Mouse (Mus musculus) bone marrow, adult 2 months (tissue): ENCODE measurements around the gene Pald1. TPM values are rescaled to one million over a fixed set of nuclear protein-coding genes. Genes with fewer than 3 reads are reported as not detected.

Source experiments
- H3K27ac ChIP-seq: fragments of 200-500 bp; 2 replicates; pipeline ENCODE4 v1.5.1; 2012; ENCODE audit warnings: low read depth, mild to moderate bottlenecking, control low read depth, inconsistent platforms, low read length; ENCODE audit not compliant: control insufficient read depth, poor library complexity, insufficient read depth
- H3K4me1 ChIP-seq: fragments of 200-500 bp; 2 replicates; pipeline ENCODE4 v1.6.1; 2011; ENCODE audit warnings: low read length; ENCODE audit not compliant: control insufficient read depth, insufficient read depth
- H3K4me3 ChIP-seq: fragments of 200-500 bp; replicated peaks from 2 replicates; pipeline ENCODE3; 2011; ENCODE audit warnings: mild to moderate bottlenecking, low read depth, low read length, control low read depth; ENCODE audit not compliant: control insufficient read depth
- CTCF ChIP-seq: fragments of 200-500 bp; IDR thresholded peaks from 2 replicates; pipeline ENCODE4 v1.5.1; 2011; ENCODE audit warnings: low read length, control low read depth; ENCODE audit not compliant: control insufficient read depth, insufficient read depth
- POLR2A ChIP-seq: fragments of 200-500 bp; IDR thresholded peaks from 2 replicates; pipeline ENCODE4 v1.6.1; 2011; ENCODE audit warnings: low read depth, mild to moderate bottlenecking, control low read depth, low read length, borderline replicate concordance; ENCODE audit not compliant: control insufficient read depth
- WGBS: fragments of 180-500 bp; shearing (Covaris S2); methylation state at CpG from one replicate; pipeline ENCODE4 v1.1.7; 2018; 5-methylcytosine and 5-hydroxymethylcytosine counted together
- polyA plus RNA-seq: library from polyadenylated mRNA; stranded (reverse); fragments of >200 nt; gene quantifications from 2 replicates; pipeline ENCODE4 v1.2.4, GENCODE M21; 2011; ENCODE audit warnings: low replicate concordance; ENCODE audit not compliant: missing spikeins, insufficient read depth, insufficient read length

The Pald1 gene
- polyA plus RNA-seq, 1 experiment, result 4.1 TPM

- H3K4me1 ChIP-seq, result no peaks in the 10 kb centered on the region
- no peak overlapping the region for H3K27ac ChIP-seq
- 2% methylated on average over 8 of the region's 8 CpGs for WGBS
- no peak overlapping the region for H3K4me3 ChIP-seq
- TF ChIP-seq POLR2A, result no peak
- TF ChIP-seq CTCF, result no peak
Measured at GRCm38 (mm10) chr10:61381823-61382222, 1.5 kb downstream of the Pald1 start.

GRCm38 (mm10) chr10:61380186-61380585 lies 3.1 kb downstream of the Pald1 start:
- WGBS, result 30% methylated on average over 9 of the region's 9 CpGs
- Histone ChIP-seq H3K4me1 (no peaks in the 10 kb centered on the region), H3K27ac (no peak overlapping the region; the same call in 1 of the 2 replicates), H3K4me3 (no peak overlapping the region)
- TF ChIP-seq POLR2A, result no peak
- TF ChIP-seq CTCF, result no peak

GRCm38 (mm10) chr10:61379340-61380040 lies 3.8 kb downstream of the Pald1 start:
- whole genome bisulfite sequencing, result 86% methylated on average over 13 of the region's 13 CpGs
- TF ChIP-seq POLR2A (no peak), CTCF (no peak)
- H3K27ac ChIP-seq, result no peak overlapping the region
- peaks cover 6% of the 10 kb centered on the region; the same call in 1 of the 2 replicates for H3K4me1 ChIP-seq
- H3K4me3 ChIP-seq, result no peak overlapping the region

GRCm38 (mm10) chr10:61378698-61379097 lies 4.6 kb downstream of the Pald1 start:
- Histone ChIP-seq H3K4me3 (no peak overlapping the region), H3K27ac (no peak overlapping the region), H3K4me1 (peaks cover 9% of the 10 kb centered on the region; the same call in 1 of the 2 replicates)
- 86% methylated on average over 5 of the region's 5 CpGs for WGBS
- TF ChIP-seq CTCF (no peak), POLR2A (no peak)

GRCm38 (mm10) chr10:61378050-61378449 lies 5.3 kb downstream of the Pald1 start:
- Histone ChIP-seq H3K4me1 (peaks cover 9% of the 10 kb centered on the region; the same call in 1 of the 2 replicates), H3K27ac (no peak overlapping the region), H3K4me3 (no peak overlapping the region)
- TF ChIP-seq POLR2A (no peak), CTCF (no peak)
- WGBS, result 84% methylated on average over 5 of the region's 5 CpGs

GRCm38 (mm10) chr10:61374771-61375481 lies 8.4 kb downstream of the Pald1 start:
- no peak for TF ChIP-seq CTCF
- no peak for TF ChIP-seq POLR2A
- 77% methylated on average over 6 of the region's 6 CpGs for WGBS
- Histone ChIP-seq H3K27ac (no peak overlapping the region), H3K4me1 (peaks cover 9% of the 10 kb centered on the region; the same call in 1 of the 2 replicates), H3K4me3 (no peak overlapping the region)

GRCm38 (mm10) chr10:61374076-61374475 lies 9.3 kb downstream of the Pald1 start:
- Histone ChIP-seq H3K4me3 (no peak overlapping the region), H3K4me1 (peaks cover 9% of the 10 kb centered on the region; the same call in 1 of the 2 replicates), H3K27ac (no peak overlapping the region)
- WGBS, result 23% methylated on average over 4 of the region's 4 CpGs
- TF ChIP-seq POLR2A, result no peak
- no peak for TF ChIP-seq CTCF

GRCm38 (mm10) chr10:61372585-61372923 lies 10.8 kb downstream of the Pald1 start:
- WGBS, result 72% methylated on average over 4 of the region's 4 CpGs
- no peak overlapping the region for H3K27ac ChIP-seq
- no peak overlapping the region for H3K4me3 ChIP-seq
- H3K4me1 ChIP-seq, result peaks cover 9% of the 10 kb centered on the region; the same call in 1 of the 2 replicates
- TF ChIP-seq POLR2A, result no peak
- no peak for TF ChIP-seq CTCF
